Mouse (Mus musculus) C2C12 (cell line): ENCODE measurements around the gene Rpl26.

ENCODE experiments used
- CTCF ChIP-seq: IDR thresholded peaks from one replicate; pipeline ENCODE4 v1.5.1; 2011; ENCODE audit not compliant: control insufficient read depth, insufficient read depth, insufficient read length
- MYOD1 ChIP-seq: IDR thresholded peaks from one replicate; pipeline ENCODE4 v1.6.1; 2011; ENCODE audit warnings: low read depth; ENCODE audit not compliant: control insufficient read depth, insufficient read length

DNA sequence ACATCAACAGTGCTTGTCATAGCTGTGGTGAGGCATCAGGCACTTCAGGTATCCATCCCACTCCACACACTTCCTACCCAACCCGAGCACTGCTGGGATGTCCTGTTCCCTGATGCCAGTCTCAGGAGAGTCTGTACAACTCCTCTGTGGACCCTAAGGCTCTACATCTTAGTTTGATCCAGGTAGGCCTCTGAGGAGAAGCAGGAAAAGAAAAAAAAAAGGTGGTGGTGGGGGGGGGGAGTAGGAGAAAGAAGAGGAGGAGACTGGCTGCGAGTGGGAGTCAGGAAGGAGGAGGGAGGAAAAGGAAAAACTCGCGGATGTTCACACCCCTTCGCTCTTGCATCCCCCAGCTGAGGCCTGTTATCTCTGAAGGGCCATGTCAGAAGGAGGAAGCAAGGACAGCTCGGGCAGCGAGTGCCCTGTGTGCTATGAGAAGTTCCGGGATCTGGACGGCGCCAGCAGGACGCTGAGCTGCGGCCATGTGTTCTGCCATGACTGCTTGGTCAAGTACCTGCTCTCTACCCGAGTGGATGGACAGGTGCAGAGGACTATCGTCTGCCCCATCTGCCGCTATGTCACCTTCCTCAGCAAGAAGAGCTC lies 9.1 kb upstream of the Rpl26 start:
- TF ChIP-seq CTCF (no peak), MYOD1 (no peak)
